Mouse (Mus musculus): ENCODE data around the gene Kcnk10.

Kcnk10 gene

DNA sequence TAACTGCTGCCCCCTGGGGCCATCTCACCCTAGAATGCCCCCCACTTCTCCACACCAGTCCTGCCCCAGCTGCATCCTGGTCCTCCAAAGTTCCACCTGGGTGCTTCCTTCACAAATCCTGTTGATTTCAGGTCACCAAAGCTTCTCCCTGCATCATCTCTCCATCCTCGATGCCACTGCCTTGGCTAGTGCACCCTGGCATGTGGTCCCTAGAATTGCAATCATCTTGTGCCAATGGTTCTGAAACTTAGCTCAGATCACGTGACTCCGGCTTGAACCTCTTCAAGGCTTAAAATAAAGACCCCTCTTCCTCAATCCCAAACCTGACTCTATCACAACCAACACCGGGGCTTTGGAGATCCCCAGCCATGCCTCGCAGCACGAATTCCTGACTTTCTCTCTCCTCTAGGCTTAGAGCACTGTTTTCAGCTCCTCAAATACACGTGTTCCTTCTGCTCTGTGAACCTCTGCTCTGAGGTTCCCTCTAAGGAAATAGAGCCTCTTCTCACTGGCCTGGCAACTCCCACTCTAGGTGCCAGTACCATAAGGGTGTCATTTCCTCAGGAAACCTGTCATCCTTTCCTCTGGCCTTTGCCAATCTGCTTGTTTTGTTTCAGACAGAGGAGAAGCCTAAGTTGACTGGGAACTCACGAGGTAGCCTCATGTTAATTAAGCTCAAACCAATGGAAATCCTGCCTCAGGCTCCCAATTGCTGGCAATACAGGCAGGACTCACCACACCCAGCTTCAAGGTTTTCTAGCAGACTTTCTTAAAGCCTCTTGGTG is 6.0 kb downstream of the Kcnk10 start:
- DNase-seq (ENCODE audit: low spot score) = no peak

DNA sequence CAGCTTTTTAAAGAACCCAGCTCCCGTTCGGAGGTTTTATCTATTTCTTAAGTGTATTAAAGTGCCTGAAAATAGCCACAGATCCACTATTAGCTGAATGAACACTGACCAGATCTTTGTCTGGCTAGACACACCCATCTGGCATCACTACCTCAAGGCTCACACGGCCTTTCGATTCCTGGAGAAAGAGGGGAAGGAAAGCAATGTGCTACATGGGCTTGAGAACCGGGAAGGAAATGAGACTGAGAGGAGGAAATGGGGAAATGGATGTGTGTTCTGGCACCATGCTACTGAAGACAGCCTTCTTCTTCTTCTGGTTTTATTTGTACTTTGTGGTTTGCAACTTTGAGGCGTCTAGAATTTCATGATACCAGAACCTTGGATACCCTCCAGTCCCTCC is 8.7 kb downstream of the Kcnk10 start:
- no peak for DNase-seq (ENCODE audit: low spot score)

GRCm38 (mm10) chr12:98567877-98568276 is 10.2 kb downstream of the Kcnk10 start:
- no peak for DNase-seq (ENCODE audit: low spot score)

DNA sequence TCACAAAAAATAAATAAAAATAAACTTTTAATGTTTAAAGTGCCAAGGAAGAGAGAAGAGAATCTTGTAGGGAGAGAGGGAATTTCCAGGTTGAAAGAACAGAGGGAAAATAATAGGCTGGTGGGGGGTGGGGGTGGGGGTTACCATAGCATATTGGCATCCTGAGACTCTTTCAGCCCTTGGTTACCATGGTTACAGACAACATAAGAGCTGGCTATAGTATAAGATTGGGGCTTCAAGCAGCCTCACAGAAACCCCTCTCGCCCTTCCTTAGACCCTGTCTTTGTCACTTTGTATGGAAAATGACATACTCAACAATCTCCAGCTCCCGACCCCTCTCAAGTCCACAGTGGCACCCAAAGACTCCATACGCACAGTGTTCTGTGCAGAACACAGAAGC is 13.7 kb downstream of the Kcnk10 start:
- no peak for DNase-seq (ENCODE audit: low spot score)

GRCm38 (mm10) chr12:98563261-98563660 is 14.8 kb downstream of the Kcnk10 start:
- DNase-seq (ENCODE audit: low spot score) = no peak

DNA sequence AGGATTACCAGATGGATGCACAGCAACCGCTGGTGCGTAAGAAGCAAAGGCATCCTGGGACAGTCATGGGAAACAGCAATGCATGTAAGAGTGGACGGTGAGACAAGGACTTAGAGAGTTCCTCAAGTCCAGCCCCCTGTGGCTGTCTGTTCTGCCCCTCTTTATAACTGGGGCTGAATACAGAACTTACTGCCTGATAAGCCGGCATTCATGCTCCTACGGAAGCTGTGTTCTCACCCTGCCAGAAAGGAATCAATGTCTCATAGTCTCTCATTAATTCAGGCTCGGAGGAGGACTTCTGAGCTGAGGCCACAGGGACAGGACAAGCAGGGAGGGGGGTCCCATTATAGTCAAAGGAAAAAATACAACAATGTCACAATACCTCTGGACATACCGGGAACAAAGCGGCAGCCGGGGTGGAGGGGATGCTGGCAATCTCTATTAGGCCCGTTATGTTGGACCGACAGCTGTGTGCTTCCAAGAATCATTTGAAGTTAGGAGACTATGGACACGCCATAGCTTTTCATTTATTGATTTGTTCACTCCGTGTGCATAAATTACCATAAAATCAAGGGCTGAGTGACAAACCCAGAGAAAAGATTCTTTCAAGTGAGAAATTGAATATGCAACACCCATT is 15.7 kb downstream of the Kcnk10 start:
- no peak for DNase-seq (ENCODE audit: low spot score)

- no peak for DNase-seq (ENCODE audit: low spot score)
Measured at GRCm38 (mm10) chr12:98560038-98560437, 18.1 kb downstream of the Kcnk10 start.

- no peak for DNase-seq (ENCODE audit: low spot score)
Measured at GRCm38 (mm10) chr12:98557013-98557677, 21.0 kb downstream of the Kcnk10 start.

DNA sequence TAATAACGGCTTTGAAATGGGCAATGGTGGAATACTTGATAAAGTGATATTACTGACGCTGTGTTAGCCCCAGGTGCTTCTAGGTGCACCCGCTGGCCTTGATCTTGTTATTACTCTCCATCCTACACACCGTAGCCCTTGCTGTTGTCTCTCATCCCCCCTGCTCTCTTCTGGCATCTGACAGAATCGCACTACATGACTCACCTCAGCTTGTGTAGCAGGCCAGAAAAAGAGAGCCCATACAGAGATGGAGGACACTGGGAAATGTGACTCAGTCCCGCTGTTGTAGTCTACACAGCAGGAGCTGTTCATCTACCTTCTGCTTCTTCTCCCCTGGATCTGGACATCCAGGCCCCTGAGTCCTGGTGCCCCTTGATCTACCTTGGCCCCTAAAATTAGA is 28.1 kb downstream of the Kcnk10 start:
- DNase-seq (ENCODE audit: low spot score) = no peak

- no peak for DNase-seq (ENCODE audit: low spot score)
Measured at GRCm38 (mm10) chr12:98548141-98548540, 30.0 kb downstream of the Kcnk10 start.

DNA sequence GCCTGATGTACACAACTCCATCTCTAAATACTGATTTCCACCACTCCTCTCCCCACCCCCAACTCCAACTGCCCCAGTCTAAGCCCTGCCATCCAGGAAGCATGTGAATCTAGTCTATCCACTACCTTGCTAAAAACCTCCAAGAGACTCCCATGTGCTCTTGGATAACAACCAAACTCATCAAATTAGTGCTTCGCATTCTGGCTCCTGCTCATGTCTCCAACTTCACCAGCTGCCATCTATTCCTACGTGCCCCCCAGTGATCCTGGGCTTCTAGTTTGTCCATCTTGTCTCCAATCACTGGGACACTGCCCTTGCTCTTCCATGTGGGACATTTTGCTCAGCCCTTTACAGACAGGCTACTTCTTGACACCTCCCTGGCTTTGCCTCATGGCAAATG is 32.2 kb downstream of the Kcnk10 start:
- DNase-seq (ENCODE audit: low spot score) = no peak

GRCm38 (mm10) chr12:98545251-98545560 is 32.9 kb downstream of the Kcnk10 start:
- DNase-seq (ENCODE audit: low spot score) = no peak

DNA sequence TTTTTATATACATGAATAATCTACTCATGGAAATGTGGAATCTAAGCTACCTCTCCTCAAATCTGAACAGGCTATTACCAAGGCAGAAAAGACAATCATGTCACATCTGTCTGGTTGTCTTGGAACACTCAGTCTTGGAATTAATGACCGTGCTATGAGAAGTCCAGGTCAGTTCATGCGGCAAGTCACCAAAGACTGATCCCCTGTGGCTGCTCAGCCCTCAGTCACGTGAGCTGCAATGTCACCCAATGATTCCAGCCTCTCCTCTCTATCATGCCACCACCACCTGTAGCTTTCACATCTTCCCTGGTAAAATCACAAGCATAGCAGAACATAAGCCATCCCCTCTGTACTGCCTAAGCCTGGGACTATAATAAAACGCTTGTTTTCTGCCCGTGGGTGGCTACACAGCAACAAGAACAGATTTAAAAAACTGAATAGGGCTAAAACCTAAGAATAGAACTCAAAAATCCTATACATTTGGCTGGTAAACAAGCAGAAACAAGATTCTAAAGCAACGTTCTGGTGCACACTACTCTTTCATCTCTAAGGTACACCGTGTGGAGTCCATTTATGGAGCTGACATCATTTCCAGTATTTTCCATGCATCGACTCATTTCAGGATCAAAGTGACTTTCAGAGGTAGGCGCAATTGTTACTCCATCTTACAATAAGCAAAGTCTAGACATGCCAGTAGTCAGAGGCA is 33.4 kb downstream of the Kcnk10 start:
- no peak for DNase-seq (ENCODE audit: low spot score)

DNA sequence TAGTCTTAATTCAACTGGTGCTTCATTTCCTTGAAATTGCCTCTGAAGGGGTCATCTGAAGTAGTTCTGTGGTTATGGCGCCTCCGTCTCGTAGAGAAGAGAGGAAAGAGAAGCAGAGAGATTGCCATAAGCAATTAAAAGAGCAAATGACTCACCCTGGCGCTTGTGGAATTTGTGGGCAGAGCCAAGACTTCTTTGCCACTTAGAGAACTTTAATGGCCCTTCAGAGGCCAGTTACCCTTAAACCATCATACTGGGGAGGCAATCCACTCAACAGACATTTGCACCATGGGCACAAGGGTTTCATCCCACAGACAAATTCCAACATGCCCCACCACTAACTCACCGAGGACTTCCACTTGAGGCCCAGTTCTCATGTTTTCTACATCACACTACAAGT is 41.4 kb downstream of the Kcnk10 start:
- no peak for DNase-seq (ENCODE audit: low spot score)

DNA sequence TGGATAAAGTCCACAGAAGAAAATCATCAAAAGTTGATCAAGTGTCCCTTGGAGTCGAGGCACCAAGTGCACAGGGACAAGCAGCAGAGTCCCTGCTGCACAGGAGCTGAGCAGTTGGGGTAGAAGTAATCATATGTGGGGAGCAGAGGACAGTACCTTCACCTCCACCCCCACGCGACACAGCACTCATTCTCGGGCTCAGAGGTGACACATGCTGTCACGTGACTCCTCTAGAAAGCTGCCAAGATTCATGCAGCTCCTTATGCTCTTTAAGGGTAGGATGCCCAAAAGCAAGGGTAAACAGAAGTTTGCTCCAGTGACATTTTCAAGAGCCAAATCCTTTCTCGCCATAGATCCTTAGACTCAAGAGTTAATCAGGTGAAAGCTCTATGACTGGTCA is 42.1 kb downstream of the Kcnk10 start:
- no peak for DNase-seq (ENCODE audit: low spot score)

- no peak for DNase-seq (ENCODE audit: low spot score)
Measured at GRCm38 (mm10) chr12:98535494-98535901, 42.6 kb downstream of the Kcnk10 start.

- DNase-seq (ENCODE audit: low spot score) = no peak
Measured at GRCm38 (mm10) chr12:98528635-98529034, 49.5 kb downstream of the Kcnk10 start.

DNA sequence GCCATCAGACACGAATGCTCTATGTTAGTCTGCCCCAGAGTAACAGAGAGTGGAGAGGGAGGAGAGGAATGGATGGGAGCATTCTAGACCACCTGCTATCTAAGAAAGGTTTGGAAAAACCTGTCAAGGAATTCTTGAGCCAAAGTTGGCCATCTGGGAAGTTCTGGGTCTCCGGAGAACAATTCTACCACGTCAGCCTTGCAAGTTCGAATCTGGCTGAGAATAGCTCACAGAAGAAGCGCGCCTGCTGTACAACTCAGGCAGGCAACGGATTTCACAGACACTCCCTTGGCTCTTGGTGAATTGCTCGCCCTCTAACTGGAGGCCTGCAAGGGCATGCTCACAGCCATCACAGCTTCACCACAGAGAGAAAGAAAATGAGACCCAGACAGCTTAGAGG is 52.7 kb downstream of the Kcnk10 start:
- DNase-seq (ENCODE audit: low spot score) = no peak

GRCm38 (mm10) chr12:98524331-98525311 is 53.5 kb downstream of the Kcnk10 start:
- no peak for DNase-seq (ENCODE audit: low spot score)

GRCm38 (mm10) chr12:98521311-98521710 is 56.8 kb downstream of the Kcnk10 start:
- no peak for DNase-seq (ENCODE audit: low spot score)

DNA sequence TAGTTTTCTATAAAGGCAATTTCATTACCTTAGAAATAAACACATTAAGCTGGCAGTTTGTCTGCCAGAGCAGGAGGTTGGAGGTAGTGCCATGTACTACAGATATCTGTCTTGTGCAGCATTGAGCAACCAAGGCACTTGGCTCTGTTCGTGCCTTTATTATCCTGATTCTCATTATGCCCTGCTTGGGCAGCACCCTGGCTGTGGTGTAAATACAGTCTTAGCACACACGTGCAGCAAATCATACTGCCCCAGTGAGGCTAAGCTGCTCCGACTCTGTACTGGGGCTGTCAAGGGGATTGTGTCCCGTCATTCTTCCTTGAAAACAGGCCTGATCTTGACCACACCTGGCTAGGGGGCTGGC is 57.6 kb downstream of the Kcnk10 start:
- no peak for DNase-seq (ENCODE audit: low spot score)
